Mouse (Mus musculus): ENCODE measurements around the gene Baz1b.
"Not testable (repeated sequence)": the region's sequence is repeated elsewhere in the genome, so short reads cannot be mapped to it uniquely, and the experiment has no call there.

Gene Baz1b

DNA sequence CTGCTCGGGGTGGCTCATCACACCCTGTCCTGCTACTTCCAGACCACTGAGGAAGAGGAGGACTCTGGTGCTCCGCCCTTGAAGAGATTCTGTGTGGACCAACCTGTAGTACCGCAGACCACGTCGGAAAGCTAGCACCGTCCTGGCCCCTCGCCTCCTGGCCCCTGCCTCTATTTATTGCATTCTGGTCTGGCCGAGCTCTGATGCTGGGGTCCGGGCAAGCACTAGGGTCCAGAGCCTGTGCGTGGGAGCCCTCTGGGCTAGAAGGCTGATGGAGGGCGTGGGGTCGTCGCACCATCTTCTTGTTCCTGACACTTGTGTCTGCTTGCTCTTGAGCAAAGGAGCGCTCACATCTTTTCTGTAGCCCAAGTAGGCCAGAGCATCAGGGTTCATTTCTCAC lies 6.3 kb upstream of the Baz1b start:
- DNase-seq, result no peak

DNA sequence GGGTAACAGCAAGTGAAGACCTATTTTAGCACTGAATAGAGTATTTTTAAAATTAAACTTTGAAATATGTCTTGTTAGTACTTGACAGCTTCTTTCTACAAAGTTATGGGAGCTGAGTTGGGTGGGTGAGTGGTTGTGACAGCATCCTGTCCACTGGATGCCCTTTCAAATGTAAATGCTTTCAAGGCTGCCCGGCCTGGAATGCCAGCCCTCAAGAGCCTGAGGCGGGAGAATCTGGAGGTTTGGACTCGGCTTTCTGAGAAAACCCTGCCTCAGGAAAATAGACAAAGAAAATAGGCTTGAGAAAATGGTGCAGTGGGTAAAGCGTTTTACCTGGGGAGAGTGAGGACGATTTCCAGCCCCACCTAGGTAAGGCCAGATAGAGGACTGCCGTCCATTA lies 5.3 kb upstream of the Baz1b start:
- no peak for DNase-seq

DNA sequence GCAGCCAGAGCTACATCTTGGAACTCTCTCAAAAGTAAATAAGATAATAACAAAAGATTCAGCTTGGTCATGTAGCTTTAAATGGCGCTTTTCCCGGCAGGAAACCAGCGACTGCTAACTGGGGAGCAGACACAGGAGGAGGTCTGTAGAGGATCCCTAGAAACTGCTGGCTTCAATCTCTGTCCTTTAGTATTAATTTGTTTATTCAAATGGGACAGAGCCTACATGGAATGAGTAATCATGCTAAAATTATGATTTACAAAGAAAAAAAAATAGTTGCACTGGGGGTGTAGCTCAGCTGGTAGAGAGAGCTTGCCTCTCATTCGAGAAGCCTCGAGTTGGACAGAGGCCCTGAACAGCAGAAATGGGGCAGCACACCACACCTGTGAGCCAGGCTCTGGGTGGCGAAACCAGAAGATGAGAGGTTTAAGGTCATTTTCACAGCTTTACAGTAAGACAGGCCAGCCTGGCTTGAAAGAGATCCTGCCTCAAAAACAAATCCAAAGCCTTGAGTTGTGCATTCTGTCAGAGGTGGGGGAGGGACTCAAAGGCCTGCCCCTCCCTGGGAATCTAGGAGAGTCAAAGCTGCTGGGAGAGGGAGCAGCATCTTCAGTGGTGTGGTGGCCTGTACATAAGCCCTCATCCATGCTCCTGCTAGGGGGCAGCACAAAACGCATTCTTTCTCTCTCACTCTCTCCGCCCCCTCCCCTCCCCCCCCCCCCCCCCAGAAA lies 3.8 kb upstream of the Baz1b start:
- DNase-seq, result peak; percentile 15

GRCm38 (mm10) chr5:135185016-135185415 lies 2.0 kb upstream of the Baz1b start:
- DNase-seq, result no peak

DNA sequence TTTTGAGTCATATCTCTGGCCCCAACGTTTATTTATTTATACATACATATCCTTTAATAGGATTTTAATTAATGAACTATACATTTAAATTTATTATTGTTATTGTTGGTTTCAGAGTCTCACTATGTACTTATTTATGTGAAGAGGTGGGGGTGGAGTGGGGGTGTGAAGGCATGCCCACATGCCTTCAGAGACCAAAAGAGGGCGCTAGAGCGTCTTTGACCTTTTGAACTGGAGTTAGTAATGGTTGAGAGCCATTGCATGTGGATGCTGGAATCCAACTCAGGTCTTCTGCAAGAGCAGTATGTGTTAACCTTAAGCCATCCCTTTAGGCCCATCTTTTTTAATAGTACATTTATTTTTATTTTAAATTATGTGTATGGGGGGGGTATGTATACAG lies 1.5 kb upstream of the Baz1b start:
- DNase-seq, result no peak

- DNase-seq, result no peak
Observed at GRCm38 (mm10) chr5:135186231-135186620, 838 bp upstream of the Baz1b start.

DNA sequence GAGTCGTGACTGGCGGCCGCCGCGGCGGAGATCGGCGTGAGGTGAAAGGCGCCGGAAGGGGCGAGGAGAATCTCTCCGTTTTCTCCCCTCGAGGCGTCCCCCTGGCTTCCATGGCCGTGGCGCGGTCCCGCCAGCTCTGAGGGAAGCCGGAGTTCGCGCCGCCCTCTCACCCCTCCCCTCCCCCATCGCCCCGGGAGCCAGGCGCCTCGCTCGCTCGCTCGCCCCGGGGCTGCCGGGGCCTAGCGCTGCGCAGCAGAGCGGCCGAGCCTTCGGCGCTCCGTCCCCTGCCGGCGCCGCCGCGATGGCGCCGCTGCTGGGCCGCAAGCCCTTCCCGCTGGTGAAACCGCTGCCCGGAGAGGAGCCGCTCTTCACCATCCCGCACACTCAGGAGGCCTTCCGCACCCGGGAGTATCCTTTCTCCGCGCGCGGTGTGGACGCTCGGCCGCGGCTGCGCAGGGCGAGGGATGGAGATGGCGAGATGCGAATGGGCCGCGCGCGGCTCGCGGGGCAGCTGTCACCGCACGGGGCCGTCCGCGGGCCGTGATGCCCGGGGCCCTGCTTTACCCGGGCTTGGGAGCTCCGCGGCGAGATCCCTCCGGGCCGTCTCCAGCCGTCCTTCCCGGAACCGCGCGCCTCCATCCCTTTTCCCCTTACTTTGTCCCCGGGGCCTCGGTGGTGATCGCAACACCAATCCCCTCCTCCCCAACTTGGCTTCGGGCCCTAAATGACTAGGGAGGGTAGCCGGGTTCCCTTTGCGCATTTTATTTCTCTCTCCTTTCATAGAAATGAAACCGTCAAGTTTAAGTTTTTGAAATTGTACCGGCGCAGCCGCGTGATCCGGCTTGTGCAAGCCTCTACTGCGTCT lies 517 bp downstream of the Baz1b start:
- DNase-seq, result peak; percentile 58

DNA sequence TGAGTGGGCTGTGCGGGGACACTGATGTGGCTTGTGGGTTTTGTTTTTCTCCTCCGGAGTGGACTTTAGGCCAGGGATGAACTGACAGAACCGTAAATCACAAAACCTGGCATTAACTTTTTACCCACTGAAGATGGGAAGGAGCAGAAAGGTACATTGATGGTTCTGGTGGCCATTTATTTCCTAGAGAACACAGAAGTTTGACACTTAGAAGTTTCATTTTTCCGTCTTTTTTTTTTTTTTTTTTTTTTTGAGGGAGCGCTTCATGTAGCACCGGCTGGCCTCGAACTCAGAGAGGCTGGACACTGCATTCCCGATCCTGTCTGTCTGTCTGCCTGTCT lies 1.1 kb downstream of the Baz1b start:
- no peak for DNase-seq

DNA sequence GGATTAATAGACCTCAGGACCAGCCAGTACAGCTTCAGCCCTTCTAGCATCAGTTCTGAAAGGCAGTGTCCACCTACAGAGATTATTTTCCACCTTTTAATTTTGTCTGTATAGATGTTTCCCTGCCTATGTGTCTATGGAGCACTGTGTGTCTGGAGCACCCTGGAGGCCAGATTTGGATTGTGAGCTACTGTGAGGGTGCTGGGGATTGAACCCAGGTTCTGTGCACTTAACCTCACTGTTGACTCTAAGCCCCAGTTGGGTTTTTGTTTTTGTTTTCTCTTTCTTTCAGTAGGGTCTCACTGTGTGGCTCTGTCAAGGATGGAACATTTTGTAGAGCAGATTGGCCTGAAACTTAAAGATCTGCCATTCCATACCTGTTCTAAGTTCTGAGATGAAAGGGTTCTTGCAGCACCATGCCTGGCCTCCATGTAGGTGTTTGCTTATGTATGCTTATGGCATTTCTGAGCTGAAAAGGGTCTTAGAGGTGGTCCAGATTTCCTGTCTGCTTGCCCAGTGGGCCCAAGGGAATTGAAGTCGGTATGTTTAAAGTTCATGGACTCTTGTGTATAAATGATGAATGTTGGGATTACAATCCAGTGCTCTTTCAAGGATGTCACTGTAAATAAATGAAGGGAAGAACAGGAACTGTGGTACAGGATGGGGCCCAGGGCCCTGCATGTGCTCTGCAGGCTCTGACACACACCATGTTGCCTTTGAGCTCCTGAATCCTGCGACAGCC lies 2.4 kb downstream of the Baz1b start:
- DNase-seq, result no peak

GRCm38 (mm10) chr5:135191620-135192019 lies 4.6 kb downstream of the Baz1b start:
- DNase-seq, result peak; percentile 67

DNA sequence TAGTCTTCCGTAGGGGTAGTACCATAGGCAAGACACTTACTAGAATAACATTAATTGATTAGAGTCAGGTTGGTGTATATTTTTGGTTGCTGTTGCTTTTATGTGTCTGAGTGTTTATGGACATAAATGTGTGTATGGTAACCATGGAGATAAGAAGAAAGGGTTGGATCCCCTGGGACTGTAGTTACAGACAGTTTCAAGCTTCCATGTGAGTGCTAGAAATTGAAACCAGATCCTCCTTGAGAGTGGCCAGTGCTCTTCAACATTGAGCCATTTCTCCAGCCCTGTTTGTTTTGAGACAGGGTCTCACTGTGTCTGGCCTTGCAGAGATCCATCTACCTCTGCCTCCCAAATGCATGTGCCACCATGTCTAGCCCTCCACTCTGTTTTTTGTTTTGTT lies 5.4 kb downstream of the Baz1b start:
- no peak for DNase-seq

DNA sequence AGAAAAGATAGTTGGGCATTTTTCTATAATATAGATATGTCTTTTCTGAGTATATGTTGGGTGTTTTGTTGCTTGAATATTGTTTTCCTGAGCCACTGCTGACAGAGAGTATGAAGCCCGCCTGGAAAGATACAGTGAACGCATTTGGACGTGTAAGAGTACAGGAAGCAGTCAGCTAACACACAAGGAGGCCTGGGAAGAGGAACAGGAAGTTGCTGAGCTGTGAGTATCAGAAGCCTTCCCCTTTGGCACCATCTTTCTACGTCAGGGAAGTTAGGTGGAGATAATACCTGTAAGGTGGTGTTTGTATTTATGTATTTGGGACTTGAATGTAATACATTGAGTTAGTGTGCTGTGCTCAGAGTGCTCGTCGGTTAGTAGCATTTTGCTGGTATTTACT lies 9.3 kb downstream of the Baz1b start:
- DNase-seq, result no peak

DNA sequence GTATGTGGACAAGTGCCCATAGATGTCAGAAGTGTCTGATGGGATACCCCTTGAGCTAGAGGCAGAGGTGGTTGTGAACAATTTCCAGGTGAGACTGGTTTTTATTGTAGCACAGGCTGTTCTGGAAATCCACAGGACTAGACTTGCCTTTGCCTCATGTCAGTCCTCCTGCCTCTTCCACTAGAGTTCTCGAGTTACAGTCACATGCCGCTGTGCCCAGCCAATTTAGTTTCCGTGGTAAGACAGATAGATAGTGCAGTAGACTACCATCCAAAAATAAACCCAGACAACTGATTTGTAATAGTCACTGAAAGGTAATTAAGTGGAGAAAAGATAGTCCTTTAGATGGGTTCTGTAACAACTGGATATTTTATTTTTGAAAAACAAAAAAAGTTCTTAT lies 15.7 kb downstream of the Baz1b start:
- no peak for DNase-seq

DNA sequence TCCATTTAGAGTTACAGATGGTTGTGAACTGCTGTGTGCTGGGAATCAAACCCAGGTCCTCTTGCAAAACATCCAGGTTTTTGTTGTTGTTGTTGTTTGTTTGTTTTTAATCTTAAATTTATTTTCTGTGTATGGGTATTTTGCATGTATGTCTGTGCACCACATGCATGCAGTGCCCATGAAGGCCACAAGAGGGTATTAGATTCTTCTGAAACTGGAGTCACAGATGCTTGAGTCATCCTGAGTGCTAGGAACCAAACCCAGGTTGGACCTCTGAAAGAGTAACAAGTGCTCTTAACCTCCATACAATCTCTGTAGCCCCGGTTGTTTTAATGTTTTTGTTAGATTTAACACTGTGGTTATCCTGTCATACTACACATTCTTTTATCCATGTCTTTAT lies 21.1 kb downstream of the Baz1b start:
- DNase-seq, result no peak

DNA sequence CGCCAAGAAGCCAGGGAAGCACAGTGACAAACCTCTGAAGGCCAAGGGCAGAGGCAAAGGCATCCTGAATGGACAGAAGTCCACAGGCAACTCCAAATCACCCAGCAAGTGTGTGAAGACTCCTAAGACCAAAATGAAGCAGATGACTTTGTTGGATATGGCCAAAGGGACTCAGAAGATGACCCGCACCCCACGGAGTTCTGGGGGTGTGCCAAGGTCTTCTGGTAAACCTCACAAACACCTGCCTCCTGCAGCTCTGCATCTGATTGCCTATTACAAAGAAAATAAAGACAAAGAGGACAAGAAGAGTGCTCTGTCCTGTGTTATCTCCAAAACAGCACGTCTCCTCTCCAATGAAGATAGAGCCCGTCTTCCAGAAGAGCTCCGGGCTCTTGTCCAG lies 29.8 kb downstream of the Baz1b start:
- peak; percentile 33 for DNase-seq

GRCm38 (mm10) chr5:135220941-135221340 lies 33.9 kb downstream of the Baz1b start:
- DNase-seq, result no peak

- DNase-seq, result no peak
Observed at GRCm38 (mm10) chr5:135222066-135222465, 35.0 kb downstream of the Baz1b start.

GRCm38 (mm10) chr5:135224169-135224568 lies 37.1 kb downstream of the Baz1b start:
- DNase-seq, result no peak

- not testable (repeated sequence) for DNase-seq
Observed at GRCm38 (mm10) chr5:135225879-135226278, 38.8 kb downstream of the Baz1b start.

DNA sequence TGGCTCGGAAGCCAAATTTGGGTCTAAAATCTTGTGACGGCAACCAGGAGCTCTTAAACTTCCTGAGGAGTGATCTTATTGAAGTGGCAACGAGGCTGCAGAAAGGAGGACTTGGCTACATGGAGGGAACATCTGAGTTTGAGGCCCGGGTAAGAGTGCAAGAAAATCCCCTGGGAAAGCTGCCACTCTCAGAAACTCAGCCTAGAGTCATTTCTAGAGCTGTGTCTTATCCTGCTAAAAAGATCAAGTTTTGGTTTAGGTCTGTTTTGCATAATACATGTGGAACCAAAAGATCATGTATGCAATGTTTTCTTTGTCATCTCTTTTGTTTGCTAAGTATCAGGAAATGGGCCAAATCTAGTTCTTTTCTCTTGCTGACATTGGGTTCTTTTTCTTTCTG lies 43.1 kb downstream of the Baz1b start:
- DNase-seq, result no peak

- no peak for DNase-seq
Observed at GRCm38 (mm10) chr5:135233166-135233920, 46.3 kb downstream of the Baz1b start.

GRCm38 (mm10) chr5:135236571-135236970 lies 49.5 kb downstream of the Baz1b start:
- DNase-seq, result peak; percentile 36

- no peak for DNase-seq
Observed at GRCm38 (mm10) chr5:135238832-135239231, 51.8 kb downstream of the Baz1b start.

All from cerebellum, adult 11 months (tissue).